Mouse (Mus musculus): ENCODE data around the gene Nr2c2ap. TPM values are rescaled to one million over a fixed set of nuclear protein-coding genes. Genes with fewer than 3 reads are reported as not detected.

Nr2c2ap gene
- 10 to 100 TPM; 33.0 to 34.5 TPM for total RNA-seq (2021)

- intact Hi-C loops (cut with DNase I): no loop called here
- DNase-seq: peak; percentile 85
Observed at GRCm38 (mm10) chr8:70131166-70131883, at the start of gene Nr2c2ap. Nr2c2ap (plus strand) TSS chr8:70131333.

- DNase-seq: no peak
- intact Hi-C loops (cut with DNase I): loop anchor here (10.0 kb wide), 1 partner anchor 143 kb away; no protein-coding TSS in a partner anchor
Observed at GRCm38 (mm10) chr8:70081976-70082375, 49.2 kb upstream of the Nr2c2ap start.

GRCm38 (mm10) chr8:70083285-70083684, 47.8 kb upstream of the Nr2c2ap start, which contains the start of gene Hapln4:
Hapln4 (plus strand) TSS chr8:70083457.
- DNase-seq: peak; percentile 57
- intact Hi-C loops (cut with DNase I): loop anchor here (10.0 kb wide), 1 partner anchor 142 kb away; no protein-coding TSS in a partner anchor

- intact Hi-C loops (cut with DNase I): loop anchor here (10.0 kb wide), 1 partner anchor 140 kb away; no protein-coding TSS in a partner anchor
- no peak for DNase-seq
Observed at GRCm38 (mm10) chr8:70084191-70085065, 46.7 kb upstream of the Nr2c2ap start.

GRCm38 (mm10) chr8:70086151-70086550, 45.0 kb upstream of the Nr2c2ap start:
- intact Hi-C loops (cut with DNase I): loop anchor here (10.0 kb wide), 1 partner anchor 139 kb away; no protein-coding TSS in a partner anchor
- DNase-seq: no peak

- DNase-seq: no peak
- intact Hi-C loops (cut with DNase I): loop anchor here (10.0 kb wide), 1 partner anchor 138 kb away; no protein-coding TSS in a partner anchor
Observed at GRCm38 (mm10) chr8:70087237-70087636, 43.9 kb upstream of the Nr2c2ap start.

- intact Hi-C loops (cut with DNase I): loop anchor here (10.0 kb wide), 1 partner anchor 137 kb away; no protein-coding TSS in a partner anchor
- peak; percentile 66 for DNase-seq
Observed at GRCm38 (mm10) chr8:70087836-70088650, 43.1 kb upstream of the Nr2c2ap start.

GRCm38 (mm10) chr8:70089296-70089960, 41.7 kb upstream of the Nr2c2ap start:
- intact Hi-C loops (cut with DNase I): loop anchor here (10.0 kb wide), 1 partner anchor 135 kb away; no protein-coding TSS in a partner anchor
- no peak for DNase-seq

- no peak for DNase-seq
- intact Hi-C loops (cut with DNase I): no loop called here
Observed at GRCm38 (mm10) chr8:70092786-70093185, 38.3 kb upstream of the Nr2c2ap start.

- DNase-seq: no peak
- intact Hi-C loops (cut with DNase I): no loop called here
Observed at GRCm38 (mm10) chr8:70099276-70099675, 31.9 kb upstream of the Nr2c2ap start.

- intact Hi-C loops (cut with DNase I): no loop called here
- DNase-seq: no peak
Observed at GRCm38 (mm10) chr8:70100241-70100640, 30.9 kb upstream of the Nr2c2ap start.

GRCm38 (mm10) chr8:70104506-70104905, 26.6 kb upstream of the Nr2c2ap start:
- intact Hi-C loops (cut with DNase I): no loop called here

GRCm38 (mm10) chr8:70104922-70105321, 26.2 kb upstream of the Nr2c2ap start:
- no peak for DNase-seq
- intact Hi-C loops (cut with DNase I): no loop called here

More at GRCm38 (mm10) chr8:70104506-70104905, 26.6 kb upstream of the Nr2c2ap start:
- peak; percentile 50 for DNase-seq

- intact Hi-C loops (cut with DNase I): no loop called here
- no peak for DNase-seq
Observed at GRCm38 (mm10) chr8:70110451-70110850, 20.7 kb upstream of the Nr2c2ap start.

GRCm38 (mm10) chr8:70111192-70111795, 19.8 kb upstream of the Nr2c2ap start:
- DNase-seq: no peak
- intact Hi-C loops (cut with DNase I): no loop called here

- intact Hi-C loops (cut with DNase I): no loop called here
- no peak for DNase-seq
Observed at GRCm38 (mm10) chr8:70112401-70113016, 18.6 kb upstream of the Nr2c2ap start.

GRCm38 (mm10) chr8:70114488-70114887, 16.6 kb upstream of the Nr2c2ap start:
- no peak for DNase-seq
- intact Hi-C loops (cut with DNase I): no loop called here

GRCm38 (mm10) chr8:70114892-70115291, 16.2 kb upstream of the Nr2c2ap start:
- DNase-seq: peak; percentile 36
- intact Hi-C loops (cut with DNase I): no loop called here

GRCm38 (mm10) chr8:70117611-70118010, 13.5 kb upstream of the Nr2c2ap start:
- no peak for DNase-seq
- intact Hi-C loops (cut with DNase I): no loop called here

Measured in left cerebral cortex, postnatal 4 days (tissue).